ENCODE assay signal across 8 mouse cellular contexts in the genomic region with DNA sequence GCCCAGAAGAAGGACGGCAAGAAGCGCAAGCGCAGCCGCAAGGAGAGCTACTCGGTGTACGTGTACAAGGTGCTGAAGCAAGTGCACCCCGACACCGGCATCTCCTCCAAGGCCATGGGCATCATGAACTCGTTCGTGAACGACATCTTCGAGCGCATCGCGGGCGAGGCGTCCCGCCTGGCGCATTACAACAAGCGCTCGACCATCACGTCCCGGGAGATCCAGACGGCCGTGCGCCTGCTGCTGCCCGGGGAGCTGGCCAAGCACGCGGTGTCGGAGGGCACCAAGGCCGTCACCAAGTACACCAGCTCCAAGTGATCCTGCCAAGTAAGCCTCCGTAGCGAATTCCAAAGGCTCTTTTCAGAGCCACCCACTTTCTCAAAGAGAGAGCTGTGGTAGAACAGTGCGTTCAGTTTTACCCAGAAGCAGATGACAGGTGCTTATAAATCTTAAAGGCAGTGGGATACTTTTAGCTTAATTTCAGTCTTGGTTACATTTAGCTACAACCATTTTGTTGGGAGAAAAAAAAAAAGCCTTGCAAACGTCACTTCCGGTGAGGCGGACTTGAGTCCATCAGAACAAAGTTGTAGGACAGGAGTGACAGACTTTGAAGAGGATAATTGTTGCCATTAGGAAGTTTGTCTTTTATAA. TPM values are rescaled to one million over a fixed set of nuclear protein-coding genes. Genes with fewer than 3 reads are reported as not detected.
DNase-seq lines count a peak whose midpoint lies in the region; ATAC-seq and TF ChIP-seq lines count a peak whose summit lies in the region.
"Not testable (repeated sequence)": the region's sequence is repeated elsewhere in the genome, so short reads cannot be mapped to it uniquely, and the experiment has no call there.

No protein-coding gene starts in this region.

- in situ Hi-C loops in ES-E14 (cut with MboI; ENCODE audit: low sequenced_read_pairs in 2 of 2, unreplicated experiment in 2 of 2) = loop anchor here (5.0 to 25.0 kb wide), 2 partner anchors 52 to 1647 kb away; a partner anchor contains a TSS

- peak overlapping the region; percentile 32; the same call in 1 of the 2 replicates for H3K27ac ChIP-seq in ES-E14 (ENCODE audit: insufficient read depth, low read depth, low read length, poor library complexity, severe bottlenecking)
- peak overlapping the region; percentile 99 for H3K27ac ChIP-seq in forebrain, embryonic 12.5 days
- H3K27ac ChIP-seq in neural tube, embryonic 11.5 days (ENCODE audit: low read depth, low read length) = peak overlapping the region; percentile 96

- ATAC-seq in forebrain, embryonic 12.5 days (ENCODE audit: low FRiP score) = peak; percentile 13; the same call in 1 of the 2 replicates
- ATAC-seq in neural tube, embryonic 11.5 days (ENCODE audit: insufficient read depth, low FRiP score, low TSS enrichment) = peak; percentile 29

- intact Hi-C loops in heart, postnatal 36 days (cut with DNase I) = loop anchor here (1.0 to 10.0 kb wide), 6 partner anchors 62 to 1967 kb away; a partner anchor contains a TSS

- H3K9me3 ChIP-seq in ES-E14 (ENCODE audit: control insufficient read depth, insufficient read depth, low read depth, low read length); forebrain, embryonic 12.5 days; neural tube, embryonic 11.5 days (ENCODE audit: control insufficient read depth, low read length): not testable (repeated sequence)

- H3K9ac ChIP-seq in ES-E14 (ENCODE audit: insufficient read depth, low read depth, low read length, poor library complexity, severe bottlenecking) = peak overlapping the region; percentile 22; the same call in 1 of the 2 replicates
- H3K9ac ChIP-seq in forebrain, embryonic 12.5 days = peak overlapping the region; percentile 66
- peak overlapping the region; percentile 68 for H3K9ac ChIP-seq in neural tube, embryonic 11.5 days (ENCODE audit: low read length)

- H3K4me1 ChIP-seq in ES-E14 (ENCODE audit: control insufficient read depth in 2 of 2, insufficient read depth in 2 of 2, low read length in 2 of 2, poor library complexity in 1 of 2); neural tube, embryonic 11.5 days (ENCODE audit: control insufficient read depth, insufficient read depth, low read length): not testable (repeated sequence)
- peaks cover 19% of the 10 kb centered on the region for H3K4me1 ChIP-seq in forebrain, embryonic 12.5 days

- peak; percentile 68 for DNase-seq in ES-E14 (ENCODE audit: low read depth, low spot score)
- peak; percentile 14 to 32 for DNase-seq in cerebellum, adult 18-20 months
- DNase-seq in heart, postnatal 36 days = peak; percentile 19 to 40
- DNase-seq in kidney, postnatal 25 days = peak; percentile 63 to 69
- DNase-seq in lung, adult 18-20 months = peak; percentile 31 to 69
- peak; percentile 67 for DNase-seq in neural tube, embryonic 11.5 days (ENCODE audit: low spot score)
- DNase-seq in testis, postnatal 14 days (ENCODE audit: low spot score) = peak; percentile 76

- H3K4me2 ChIP-seq in forebrain, embryonic 12.5 days = peak overlapping the region; percentile 62
- peak overlapping the region; percentile 55 for H3K4me2 ChIP-seq in neural tube, embryonic 11.5 days (ENCODE audit: low read depth)

- not testable (repeated sequence) for H3K36me3 ChIP-seq in ES-E14 (ENCODE audit: control insufficient read depth, insufficient read depth, low read length, poor library complexity, severe bottlenecking); forebrain, embryonic 12.5 days (replicated peaks); neural tube, embryonic 11.5 days (ENCODE audit: control insufficient read depth, insufficient read depth, low read length)

- peak overlapping the region; percentile 45 to 47 for H3K4me3 ChIP-seq in ES-E14 (ENCODE audit: insufficient read depth in 1 of 2, low read depth in 1 of 2, low read length in 2 of 2, poor library complexity in 1 of 2, severe bottlenecking in 1 of 2)
- H3K4me3 ChIP-seq in forebrain, embryonic 12.5 days (replicated peaks) = peak overlapping the region; percentile 48
- peak overlapping the region; percentile 37 for H3K4me3 ChIP-seq in neural tube, embryonic 11.5 days (ENCODE audit: low read depth, low read length)

- H3K27me3 ChIP-seq in forebrain, embryonic 12.5 days; neural tube, embryonic 11.5 days (ENCODE audit: control insufficient read depth, insufficient read depth, low read length): not testable (repeated sequence)

- under 1% methylated on average over 21 of the region's 37 CpGs for WGBS in forebrain, embryonic 12.5 days
- under 1% methylated on average over 14 of the region's 37 CpGs for WGBS in neural tube, embryonic 11.5 days

TF ChIP-seq in ES-E14, 5 proteins besides CTCF, POLR2A, EP300 and RAD21:
- TF ChIP-seq ZNF384 (IDR thresholded peaks at IDR 0.05; ENCODE audit: low read depth, low read length) (peak; percentile 96), HCFC1 (IDR thresholded peaks at IDR 0.05; ENCODE audit: borderline replicate concordance, insufficient read depth, low read length) (0 out of 2 replicates have a peak, but pooled peaks have one; percentile 24)

RNA-seq across cellular contexts. Expression of a gene that starts 0.4 kb away (rescaled TPM):
- total RNA-seq in ES-E14 (2012; rRNA removed) = 355 and 545 TPM in 2 replicates
- polyA plus RNA-seq in forebrain, embryonic 12.5 days (2016; fragmentation: Nextera tagmentation; extraction: Ambion mirVana) = 34.6 and 36.5 TPM in 2 replicates
- total RNA-seq in heart, postnatal 36 days (2021) = 10 to 100 TPM; 64.4 to 75.8 TPM
- 21.3 and 22.2 TPM in 2 replicates for polyA plus RNA-seq in neural tube, embryonic 11.5 days (2014; fragmentation: Nextera tagmentation; extraction: Ambion mirVana)

RNA-seq across cellular contexts. Expression of a gene that starts 0.7 kb away (rescaled TPM):
- 112 and 141 TPM in 2 replicates for total RNA-seq in ES-E14 (2012; rRNA removed)
- 1.4 and 1.6 TPM in 2 replicates for polyA plus RNA-seq in forebrain, embryonic 12.5 days (2016; fragmentation: Nextera tagmentation; extraction: Ambion mirVana)
- total RNA-seq in heart, postnatal 36 days (2021) = 1 to 10 TPM; 1.6 to 1.8 TPM
- 0.92 and 0.97 TPM in 2 replicates for polyA plus RNA-seq in neural tube, embryonic 11.5 days (2014; fragmentation: Nextera tagmentation; extraction: Ambion mirVana)

RNA-seq across cellular contexts. Expression of a gene that starts 11.2 kb away (rescaled TPM):
- 7.7 and 13.3 TPM in 2 replicates for total RNA-seq in ES-E14 (2012; rRNA removed)
- not detected in 2 replicates for polyA plus RNA-seq in forebrain, embryonic 12.5 days (2016; fragmentation: Nextera tagmentation; extraction: Ambion mirVana)
- not detected for total RNA-seq in heart, postnatal 36 days (2021)
- not detected in 2 replicates for polyA plus RNA-seq in neural tube, embryonic 11.5 days (2014; fragmentation: Nextera tagmentation; extraction: Ambion mirVana)

RNA-seq across cellular contexts. Expression of a gene that starts 13.8 kb away (rescaled TPM):
- 326 and 496 TPM in 2 replicates for total RNA-seq in ES-E14 (2012; rRNA removed)
- 6.1 and 9.8 TPM in 2 replicates for polyA plus RNA-seq in forebrain, embryonic 12.5 days (2016; fragmentation: Nextera tagmentation; extraction: Ambion mirVana)
- 10 to 100 TPM; 51.7 to 59.6 TPM for total RNA-seq in heart, postnatal 36 days (2021)
- polyA plus RNA-seq in neural tube, embryonic 11.5 days (2014; fragmentation: Nextera tagmentation; extraction: Ambion mirVana) = 4.1 and 5.2 TPM in 2 replicates

RNA-seq across cellular contexts. Expression of a gene that starts 26.2 kb away (rescaled TPM):
- 1.1 and 1.5 TPM in 2 replicates for total RNA-seq in ES-E14 (2012; rRNA removed)
- 2.0 and 2.5 TPM in 2 replicates for polyA plus RNA-seq in forebrain, embryonic 12.5 days (2016; fragmentation: Nextera tagmentation; extraction: Ambion mirVana)
- total RNA-seq in heart, postnatal 36 days (2021) = 10 to 100 TPM; 48.4 to 66.6 TPM
- polyA plus RNA-seq in neural tube, embryonic 11.5 days (2014; fragmentation: Nextera tagmentation; extraction: Ambion mirVana) = 3.2 and 3.3 TPM in 2 replicates

Comparison
In these comparisons a context has a peak if more than half of its experiments do, and no peak if none do; other contexts are left out.
1. Peak in every context shown above with its lines: DNase-seq, ATAC-seq, H3K4me3 ChIP-seq and H3K27ac ChIP-seq.
2. DNase-seq: peak in every context shown above with its lines; median percentile 76 in testis, postnatal 14 days; 68 in ES-E14; 67 in neural tube, embryonic 11.5 days; 66 in kidney, postnatal 25 days; 50 in lung, adult 18-20 months; 30 in heart, postnatal 36 days; 23 in cerebellum, adult 18-20 months.
3. H3K27ac ChIP-seq: peak in every context shown above with its lines; median percentile 99 in forebrain, embryonic 12.5 days; 96 in neural tube, embryonic 11.5 days; 32 in ES-E14.
4. RNA of a gene that starts 0.7 kb away (total RNA-seq): 112 to 141 TPM in ES-E14; 1.6 to 1.8 TPM in heart, postnatal 36 days; every median in the first group is over 10 times any median in the second.